Comparison of ENCODE assay signal across 8 mouse cellular contexts in the genomic region with DNA sequence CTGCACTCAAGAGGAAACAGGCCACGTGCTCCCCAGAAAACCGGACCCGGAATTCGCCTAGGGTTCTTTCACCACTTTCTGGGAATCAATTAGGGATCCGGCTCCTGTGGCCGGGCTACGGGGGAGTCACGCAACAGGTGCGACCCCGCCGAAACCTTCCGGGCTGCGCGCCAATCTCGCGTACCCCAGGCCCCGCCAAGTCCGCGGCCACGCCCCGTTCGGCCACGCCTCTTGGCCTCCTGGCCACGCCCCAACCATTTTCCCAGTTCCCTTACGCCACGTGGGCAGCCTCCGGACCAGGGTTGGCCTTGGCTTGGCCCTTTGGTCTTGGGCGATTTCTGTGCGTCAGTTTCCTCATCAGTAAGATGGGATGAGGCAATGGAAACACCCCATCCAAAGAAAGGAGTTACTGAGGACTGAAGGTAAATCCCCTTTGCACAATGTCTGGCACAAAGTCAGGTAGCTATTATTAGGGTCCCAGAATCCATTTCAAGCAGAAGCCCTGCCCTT. TPM values are rescaled to one million over a fixed set of nuclear protein-coding genes. Genes with fewer than 3 reads are reported as not detected.
A peak's percentile ranks its signal among the peaks of the same experiment; 100 is the strongest.
DNase-seq lines count a peak whose midpoint lies in the region; ATAC-seq lines count a peak whose summit lies in the region.

A gene (minus strand): TSS at position 182 of the 510 bp plus-strand sequence.

- H3K36me3 ChIP-seq in intestine, embryonic 16.5 days (ENCODE audit: control insufficient read depth, insufficient read depth, low read length) = no peaks in the 10 kb centered on the region
- H3K36me3 ChIP-seq in limb, embryonic 11.5 days (ENCODE audit: control insufficient read depth, insufficient read depth, low read length) = no peaks in the 10 kb centered on the region; the same call in 1 of the 2 replicates
- H3K36me3 ChIP-seq in midbrain, embryonic 12.5 days = no peaks in the 10 kb centered on the region
- no peaks in the 10 kb centered on the region for H3K36me3 ChIP-seq in splenic B cell, adult 2 months (ENCODE audit: control insufficient read depth, insufficient read depth, low read length, poor library complexity, severe bottlenecking)

- peaks cover 46% of the 10 kb centered on the region for H3K4me1 ChIP-seq in intestine, embryonic 16.5 days (ENCODE audit: control insufficient read depth, insufficient read depth, low read length)
- peaks cover 25% of the 10 kb centered on the region; the same call in 1 of the 2 replicates for H3K4me1 ChIP-seq in limb, embryonic 11.5 days (ENCODE audit: control insufficient read depth, insufficient read depth, low read length)
- H3K4me1 ChIP-seq in midbrain, embryonic 12.5 days = peaks cover 53% of the 10 kb centered on the region

- H3K27me3 ChIP-seq in intestine, embryonic 16.5 days (replicated peaks; ENCODE audit: control insufficient read depth, insufficient read depth, low read length) = no peaks in the 10 kb centered on the region
- no peaks in the 10 kb centered on the region for H3K27me3 ChIP-seq in limb, embryonic 11.5 days (ENCODE audit: control insufficient read depth, insufficient read depth, low read length)
- no peaks in the 10 kb centered on the region for H3K27me3 ChIP-seq in midbrain, embryonic 12.5 days
- H3K27me3 ChIP-seq in splenic B cell, adult 2 months (ENCODE audit: control insufficient read depth, insufficient read depth, low read length, poor library complexity, severe bottlenecking) = no peaks in the 10 kb centered on the region

- no peaks in the 10 kb centered on the region for H3K9me3 ChIP-seq in intestine, embryonic 16.5 days (ENCODE audit: control insufficient read depth, low read length)
- H3K9me3 ChIP-seq in limb, embryonic 11.5 days (ENCODE audit: control insufficient read depth, low read length) = no peaks in the 10 kb centered on the region
- H3K9me3 ChIP-seq in midbrain, embryonic 12.5 days = no peaks in the 10 kb centered on the region

- H3K4me3 ChIP-seq in intestine, embryonic 16.5 days (ENCODE audit: low read length) = peak within 1 kb of the TSS; percentile 77
- H3K4me3 ChIP-seq in limb, embryonic 11.5 days (ENCODE audit: low read depth, low read length) = peak within 1 kb of the TSS; percentile 67
- H3K4me3 ChIP-seq in midbrain, embryonic 12.5 days = peak within 1 kb of the TSS; percentile 58

- peak; percentile 61 to 87 for DNase-seq in urinary bladder, adult 18-20 months (ENCODE audit: low spot score in 2 of 2)
- no peak for DNase-seq in urinary bladder, postnatal 10 days (ENCODE audit: low spot score)
- peak; percentile 92 for DNase-seq in embryo, embryonic 11 days
- DNase-seq in limb, embryonic 11.5 days (ENCODE audit: low spot score) = peak; percentile 92
- DNase-seq in splenic B cell, adult 2 months (ENCODE audit: low read depth, low spot score) = peak; percentile 54

- H3K4me2 ChIP-seq in intestine, embryonic 16.5 days (ENCODE audit: low read depth, low read length) = peak within 1 kb of the TSS; percentile 96
- H3K4me2 ChIP-seq in limb, embryonic 11.5 days (ENCODE audit: low read depth, severe bottlenecking) = peak within 1 kb of the TSS; percentile 100
- peak within 1 kb of the TSS; percentile 99 for H3K4me2 ChIP-seq in midbrain, embryonic 12.5 days (replicated peaks)

- peak; percentile 66 for ATAC-seq in granulocyte monocyte progenitor cell, adult 5-6 weeks (replicated peaks; ENCODE audit: poor library complexity, severe bottlenecking)
- peak; percentile 61 for ATAC-seq in intestine, embryonic 16.5 days
- peak; percentile 29 for ATAC-seq in limb, embryonic 11.5 days (ENCODE audit: insufficient number of reproducible peaks, low FRiP score, low TSS enrichment, low read depth)
- peak; percentile 27; the same call in 1 of the 2 replicates for ATAC-seq in midbrain, embryonic 12.5 days (ENCODE audit: low FRiP score, low read depth)

- under 1% methylated on average over 29 of the region's 29 CpGs for WGBS in intestine, embryonic 16.5 days
- under 1% methylated on average over 29 of the region's 29 CpGs for WGBS in limb, embryonic 11.5 days
- WGBS in midbrain, embryonic 12.5 days = under 1% methylated on average over 29 of the region's 29 CpGs

- peak within 1 kb of the TSS; percentile 92 for H3K27ac ChIP-seq in intestine, embryonic 16.5 days (ENCODE audit: low read length)
- H3K27ac ChIP-seq in limb, embryonic 11.5 days (replicated peaks; ENCODE audit: low read depth, low read length) = peak within 1 kb of the TSS; percentile 82
- H3K27ac ChIP-seq in midbrain, embryonic 12.5 days (replicated peaks) = peak within 1 kb of the TSS; percentile 81

- peak within 1 kb of the TSS; percentile 76 for H3K9ac ChIP-seq in intestine, embryonic 16.5 days (ENCODE audit: low read depth, low read length)
- H3K9ac ChIP-seq in limb, embryonic 11.5 days (ENCODE audit: low read length) = peak within 1 kb of the TSS; percentile 69
- peak within 1 kb of the TSS; percentile 63 for H3K9ac ChIP-seq in midbrain, embryonic 12.5 days (replicated peaks)

RNA-seq across cellular contexts. Expression of the gene that starts here (rescaled TPM):
- total RNA-seq in granulocyte monocyte progenitor cell, adult 5-6 weeks (2014; fragmentation: Nextera tagmentation) = 126 and 158 TPM in 2 replicates
- total RNA-seq in granulocyte monocyte progenitor cell, adult 5-6 weeks (2017) = 54.6 and 69.6 TPM in 2 replicates
- 46.9 and 48.9 TPM in 2 replicates for polyA plus RNA-seq in intestine, embryonic 16.5 days (2015; fragmentation: Nextera tagmentation; extraction: Ambion mirVana)
- 37.0 and 38.0 TPM in 2 replicates for polyA plus RNA-seq in limb, embryonic 11.5 days (2014; fragmentation: Nextera tagmentation; extraction: Ambion mirVana)
- 50.7 and 51.5 TPM in 2 replicates for polyA plus RNA-seq in midbrain, embryonic 12.5 days (2016; fragmentation: Nextera tagmentation; extraction: Ambion mirVana)
